Mouse (Mus musculus) cerebellum, adult 9-10 months (tissue): ENCODE data around the gene Cntfr.
A peak's percentile ranks its signal among the peaks of the same experiment; 100 is the strongest.

Experiments
- DNase-seq: peaks from one replicate; pipeline ENCODE4 v3.0.0; 2022

The Cntfr gene

GRCm38 (mm10) chr4:41677006-41677629, 19.8 kb downstream of the Cntfr start:
- peak; percentile 88 for DNase-seq

- peak; percentile 76 for DNase-seq
These were observed 20.5 kb downstream of the Cntfr start for GRCm38 (mm10) chr4:41676248-41677005.

GRCm38 (mm10) chr4:41673186-41673585, 23.7 kb downstream of the Cntfr start:
- peak; percentile 64 for DNase-seq

GRCm38 (mm10) chr4:41672522-41672963, 24.3 kb downstream of the Cntfr start:
- no peak for DNase-seq

- no peak for DNase-seq
These were observed 24.9 kb downstream of the Cntfr start for GRCm38 (mm10) chr4:41671963-41672480.

GRCm38 (mm10) chr4:41671500-41671899, 25.4 kb downstream of the Cntfr start:
- no peak for DNase-seq

- DNase-seq, result no peak
These were observed 26.1 kb downstream of the Cntfr start for GRCm38 (mm10) chr4:41670836-41671235.

- no peak for DNase-seq
These were observed 30.2 kb downstream of the Cntfr start for GRCm38 (mm10) chr4:41666646-41667045.

GRCm38 (mm10) chr4:41665009-41665675, 31.7 kb downstream of the Cntfr start:
- DNase-seq, result no peak

- no peak for DNase-seq
These were observed 32.4 kb downstream of the Cntfr start for GRCm38 (mm10) chr4:41664533-41664932.

GRCm38 (mm10) chr4:41663614-41664013, 33.3 kb downstream of the Cntfr start:
- DNase-seq, result no peak

GRCm38 (mm10) chr4:41662723-41663122, 34.2 kb downstream of the Cntfr start:
- no peak for DNase-seq

GRCm38 (mm10) chr4:41660851-41661430, 35.9 kb downstream of the Cntfr start:
- DNase-seq, result no peak

GRCm38 (mm10) chr4:41659556-41659955, 37.3 kb downstream of the Cntfr start:
- DNase-seq, result no peak

- DNase-seq, result no peak
These were observed 38.1 kb downstream of the Cntfr start for GRCm38 (mm10) chr4:41658566-41659384.

GRCm38 (mm10) chr4:41655525-41655924, 41.4 kb downstream of the Cntfr start:
- no peak for DNase-seq

- DNase-seq, result peak; percentile 84
These were observed 42.7 kb downstream of the Cntfr start for GRCm38 (mm10) chr4:41654217-41654616.

GRCm38 (mm10) chr4:41653730-41654129, 43.2 kb downstream of the Cntfr start:
- no peak for DNase-seq

GRCm38 (mm10) chr4:41653296-41653695, 43.6 kb downstream of the Cntfr start:
- peak; percentile 85 for DNase-seq

- no peak for DNase-seq
These were observed 48.3 kb downstream of the Cntfr start for GRCm38 (mm10) chr4:41648627-41649026.

- DNase-seq, result no peak
These were observed 48.7 kb downstream of the Cntfr start for GRCm38 (mm10) chr4:41648157-41648556.

GRCm38 (mm10) chr4:41645488-41645887, 51.4 kb downstream of the Cntfr start:
- peak; percentile 66 for DNase-seq
